Mouse (Mus musculus): ENCODE measurements around the gene Ddah2. TPM values are rescaled to one million over a fixed set of nuclear protein-coding genes. Genes with fewer than 3 reads are reported as not detected.

Ddah2 gene
- total RNA-seq (2021) = 10 to 100 TPM; 35.2 to 51.7 TPM
- long read RNA-seq, experiment 1, transcript Ddah2-201 (7 exons, 1,342 nt) = major isoform, 54 of 77 reads
- long read RNA-seq, experiment 1, partial matches to known transcripts = 8 of 77 reads
- long read RNA-seq, experiment 1, other reads (novel, unspliced or antisense) = 12 of 77 reads
- long read RNA-seq, experiment 2, transcript Ddah2-201 (7 exons, 1,342 nt) = major isoform, 37 of 51 reads
- long read RNA-seq, experiment 2, partial matches to known transcripts = 8 of 51 reads
- long read RNA-seq, experiment 2, other reads (novel, unspliced or antisense) = 5 of 51 reads

DNA sequence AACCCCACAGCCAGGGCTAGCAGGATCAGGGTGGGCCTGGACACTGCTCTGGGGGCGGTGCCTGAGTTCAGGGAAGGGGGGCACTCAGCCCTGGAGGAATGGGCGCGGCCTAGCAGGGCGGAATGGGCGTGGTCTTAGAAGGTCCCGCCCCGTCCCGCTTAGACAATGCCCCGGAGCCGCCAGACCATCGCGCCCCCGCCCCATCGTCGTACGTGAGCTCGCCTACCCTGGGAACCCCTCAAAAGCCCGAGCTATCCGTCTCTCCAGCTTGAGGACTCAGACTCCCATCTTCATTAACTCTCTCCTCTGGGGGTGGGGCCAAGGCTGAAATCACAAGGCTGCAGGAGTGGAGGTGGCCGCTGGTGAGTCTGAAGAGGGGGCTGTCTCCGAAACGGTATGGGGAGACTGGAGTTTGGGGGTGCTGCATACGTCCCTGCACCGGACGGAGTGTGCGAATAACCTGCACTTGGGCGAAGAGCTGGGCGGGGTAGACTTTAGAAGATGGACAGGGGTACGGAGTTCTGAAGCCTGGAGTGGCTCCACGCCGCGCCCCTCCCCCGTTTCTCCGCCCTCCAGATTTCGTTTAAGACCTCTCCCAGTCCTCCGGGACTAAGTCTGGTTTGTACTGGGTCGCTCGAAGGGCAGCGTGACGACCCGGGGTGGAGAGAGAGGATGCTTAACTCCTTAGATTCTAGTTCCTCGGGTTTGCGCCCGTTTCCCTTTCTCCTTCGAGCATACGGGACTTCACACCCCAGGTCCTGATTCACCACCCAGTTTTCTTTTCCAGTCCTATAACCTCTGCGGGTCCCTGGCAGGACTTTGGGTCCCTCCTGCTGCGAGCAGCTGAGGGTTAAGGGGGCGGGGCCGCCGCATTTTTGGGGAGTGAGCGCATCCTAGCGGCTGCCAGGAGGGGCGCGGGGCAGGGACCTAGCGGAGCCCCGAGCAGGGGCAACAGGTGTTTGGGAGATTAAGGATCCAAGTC lies at the start of gene Ddah2:
Gene Ddah2, plus strand, starts transcription at position 125 of the 982 bp plus-strand sequence.
- DNase-seq = peak; percentile 92

DNA sequence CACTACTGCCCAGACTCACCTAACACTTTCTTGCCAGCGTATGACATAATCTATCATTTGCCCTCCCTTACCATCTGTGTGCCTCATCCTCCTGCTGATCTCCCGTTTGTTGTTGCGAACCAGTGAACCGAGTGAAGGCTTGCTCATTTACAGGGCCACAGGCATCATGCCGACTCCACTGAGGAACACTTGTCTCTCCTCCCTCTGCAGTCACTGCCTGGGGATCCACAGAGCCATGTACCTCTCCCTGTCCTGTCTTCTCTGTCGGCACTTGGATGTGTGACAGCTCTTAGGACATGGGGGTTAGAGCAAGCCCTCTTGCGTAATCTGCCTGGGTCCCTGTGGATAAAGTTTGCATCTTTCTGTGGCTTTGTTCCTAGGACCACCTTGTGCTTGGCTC lies 49.2 kb upstream of the Ddah2 start:
- no peak for DNase-seq

DNA sequence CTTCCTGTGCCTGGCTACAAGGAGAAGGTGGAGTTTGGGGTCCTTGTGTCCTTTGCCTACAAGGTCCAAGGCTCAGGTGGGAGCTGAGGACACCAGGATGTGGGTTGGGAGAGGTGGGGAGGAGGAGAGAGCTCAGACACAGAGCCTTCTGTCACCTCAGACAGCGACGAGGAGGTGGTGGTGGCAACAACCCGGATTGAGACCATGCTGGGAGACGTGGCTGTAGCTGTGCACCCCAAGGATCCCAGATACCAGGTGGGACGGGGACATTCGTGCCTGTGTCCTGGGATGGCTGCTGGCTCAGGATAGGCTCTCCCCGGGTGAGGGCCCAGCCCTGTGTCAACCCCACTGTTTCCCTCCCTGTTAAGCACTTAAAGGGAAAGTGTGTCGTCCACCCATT lies 47.4 kb upstream of the Ddah2 start:
- DNase-seq = no peak

GRCm38 (mm10) chr17:35012430-35012829 lies 46.4 kb upstream of the Ddah2 start:
- DNase-seq = no peak

GRCm38 (mm10) chr17:35013221-35013620 lies 45.6 kb upstream of the Ddah2 start:
- DNase-seq = no peak

DNA sequence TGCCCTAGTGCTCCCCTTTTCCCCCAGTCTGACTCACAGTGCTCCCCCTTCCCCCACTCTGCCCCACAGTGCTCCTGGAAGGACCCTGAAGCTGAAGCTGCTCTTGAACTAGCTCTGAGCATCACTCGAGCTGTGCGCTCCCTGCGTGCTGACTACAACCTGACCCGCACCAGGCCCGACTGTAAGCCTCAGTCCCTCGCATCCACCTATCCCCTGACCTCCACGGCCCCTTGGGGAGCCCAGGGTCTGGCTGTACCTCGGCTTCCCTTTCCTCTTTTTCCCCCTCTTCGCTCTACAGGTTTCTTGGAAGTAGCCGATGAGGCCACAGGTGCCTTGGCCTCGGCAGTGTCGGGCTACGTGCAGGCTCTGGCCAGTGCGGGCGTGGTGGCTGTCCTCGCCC lies 43.5 kb upstream of the Ddah2 start:
- no peak for DNase-seq

GRCm38 (mm10) chr17:35016376-35016775 lies 42.5 kb upstream of the Ddah2 start, which contains the start of gene Vwa7:
Vwa7 (plus strand) TSS chr17:35016579.
- DNase-seq = peak; percentile 74

DNA sequence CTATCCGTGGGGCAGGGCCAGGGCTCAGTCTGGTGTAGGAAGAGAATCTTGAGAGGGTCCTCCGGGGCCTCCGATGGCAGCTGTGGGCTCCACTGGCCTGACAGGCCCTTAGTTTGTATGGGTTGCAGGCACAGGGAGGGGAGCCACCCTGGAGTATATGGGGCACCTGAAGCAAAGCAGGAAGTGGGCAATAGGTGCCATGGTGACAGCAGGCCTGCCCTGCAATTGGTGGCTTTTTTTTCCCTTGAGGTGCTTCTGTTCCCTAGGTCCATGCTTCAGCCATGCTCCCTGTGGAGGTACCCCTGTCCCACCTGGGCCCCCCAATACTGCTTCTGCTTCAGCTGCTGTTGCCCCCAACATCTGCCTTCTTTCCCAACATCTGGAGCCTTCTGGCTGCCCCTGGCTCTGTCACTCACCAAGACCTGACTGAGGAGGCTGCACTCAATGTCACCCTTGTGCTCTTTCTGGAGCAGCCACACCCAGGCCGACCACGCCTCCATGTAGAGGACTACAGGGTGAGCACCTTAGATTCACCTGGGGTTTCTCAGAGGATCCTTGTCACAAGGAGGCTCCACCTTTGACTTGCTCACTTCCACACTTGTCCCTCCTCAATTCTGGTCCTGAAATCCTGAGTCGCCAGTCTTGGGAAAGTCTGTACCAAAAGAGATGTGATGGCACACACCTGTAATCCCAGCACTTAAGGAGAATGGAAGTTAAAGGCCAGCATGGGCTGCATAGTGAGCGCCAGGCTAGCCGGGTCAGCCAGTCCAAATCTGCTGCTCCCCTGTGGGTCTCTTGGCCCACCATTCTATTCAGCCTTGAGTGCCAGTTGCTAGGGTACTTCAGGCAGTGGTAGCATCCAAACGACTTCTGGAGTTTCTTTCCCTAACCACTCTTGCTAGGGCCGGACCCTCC lies 41.8 kb upstream of the Ddah2 start:
- no peak for DNase-seq

DNA sequence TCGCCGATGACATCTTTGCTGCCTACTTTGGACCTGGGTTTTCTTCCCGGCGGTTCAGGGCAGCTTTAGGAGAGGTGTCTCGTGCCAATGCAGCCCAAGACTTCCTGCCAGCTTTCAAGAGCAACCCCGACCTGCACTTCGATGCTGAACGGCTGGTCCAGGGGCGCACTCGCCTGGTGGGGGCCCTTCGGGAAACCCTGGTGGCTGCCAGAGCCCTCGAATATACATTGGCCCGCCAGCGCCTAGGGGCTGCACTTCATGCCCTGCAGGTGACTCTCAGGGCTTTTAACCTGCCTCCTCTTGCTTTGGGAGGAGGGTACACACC lies 41.2 kb upstream of the Ddah2 start:
- no peak for DNase-seq

DNA sequence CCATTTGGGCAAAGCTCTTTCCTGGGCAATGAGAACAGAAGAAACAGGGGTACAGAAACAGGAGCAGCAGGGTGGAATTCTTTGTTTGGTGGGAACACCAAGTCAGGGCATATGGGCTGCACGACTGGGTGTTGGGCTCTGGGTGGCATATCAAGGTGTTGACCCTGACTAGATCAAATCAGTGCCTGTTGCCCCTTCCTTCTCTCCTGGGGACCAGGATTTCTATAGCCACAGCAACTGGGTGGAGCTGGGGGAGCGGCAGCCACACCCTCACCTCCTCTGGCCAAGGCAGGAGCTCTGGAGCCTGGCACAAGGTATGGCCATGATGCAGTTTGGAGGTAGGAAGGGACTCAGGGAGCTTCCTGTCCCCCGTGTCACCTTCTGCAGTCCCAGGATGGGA lies 40.7 kb upstream of the Ddah2 start:
- DNase-seq = no peak

- no peak for DNase-seq
Measured at GRCm38 (mm10) chr17:35019894-35020293, 38.9 kb upstream of the Ddah2 start.

GRCm38 (mm10) chr17:35020551-35020950 lies 38.3 kb upstream of the Ddah2 start:
- no peak for DNase-seq

GRCm38 (mm10) chr17:35021163-35021808 lies 37.5 kb upstream of the Ddah2 start:
- peak; percentile 95 for DNase-seq

- DNase-seq = no peak
Measured at GRCm38 (mm10) chr17:35021842-35022477, 36.9 kb upstream of the Ddah2 start.

GRCm38 (mm10) chr17:35022541-35023060 lies 36.2 kb upstream of the Ddah2 start:
- DNase-seq = no peak

- DNase-seq = no peak
Measured at GRCm38 (mm10) chr17:35023221-35023620, 35.6 kb upstream of the Ddah2 start.

- no peak for DNase-seq
Measured at GRCm38 (mm10) chr17:35023756-35024155, 35.1 kb upstream of the Ddah2 start.

DNA sequence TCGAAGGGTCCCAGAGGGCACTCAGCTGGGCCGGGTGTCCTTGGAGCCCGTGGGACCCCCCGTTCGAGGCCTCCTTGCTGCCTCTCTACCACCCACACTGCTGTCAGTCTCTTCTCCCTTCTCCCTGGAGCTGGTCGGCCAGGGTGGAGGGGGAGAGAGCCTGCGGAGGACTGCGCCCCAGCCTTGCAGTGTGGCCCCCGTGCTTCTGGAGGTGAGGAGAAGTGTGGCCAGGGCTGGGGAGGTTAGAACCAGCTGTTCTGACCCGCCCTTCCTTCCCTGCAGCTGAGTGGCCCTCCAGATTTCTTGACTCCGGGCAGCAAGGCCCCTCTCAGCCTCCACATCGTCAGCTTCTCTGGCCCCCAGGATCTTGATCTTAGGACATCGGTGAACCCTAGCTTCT lies 34.6 kb upstream of the Ddah2 start:
- DNase-seq = no peak

GRCm38 (mm10) chr17:35024691-35025488 lies 33.9 kb upstream of the Ddah2 start:
- no peak for DNase-seq

GRCm38 (mm10) chr17:35026206-35026605 lies 32.6 kb upstream of the Ddah2 start:
- no peak for DNase-seq
